Mouse (Mus musculus) testis, postnatal 14 days (tissue): Measurements from ENCODE around the gene Unc45a.

Experiments used
- DNase-seq: peaks from one replicate; pipeline ENCODE4 v3.0.0; 2021; ENCODE audit warnings: low spot score

The Unc45a gene

DNA sequence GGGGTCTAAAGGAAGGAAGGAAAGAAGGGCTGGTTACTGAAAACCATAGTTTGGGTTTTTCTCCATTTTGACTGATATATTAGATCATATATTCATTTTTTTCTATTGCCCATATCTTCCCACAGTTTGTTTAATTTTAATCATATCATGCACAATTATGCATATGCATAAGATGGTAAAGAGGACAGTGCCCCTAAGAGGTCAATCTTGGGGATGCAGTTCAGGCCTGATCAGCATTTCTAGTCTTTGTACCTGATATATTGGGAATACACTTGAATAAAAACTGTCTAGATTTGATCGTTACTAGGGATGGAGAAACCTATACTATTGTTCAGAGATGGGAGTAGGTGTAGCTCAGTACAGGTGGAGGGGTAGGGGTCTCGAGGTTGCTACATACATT, 59.8 kb downstream of the Unc45a start:
- no peak for DNase-seq

DNA sequence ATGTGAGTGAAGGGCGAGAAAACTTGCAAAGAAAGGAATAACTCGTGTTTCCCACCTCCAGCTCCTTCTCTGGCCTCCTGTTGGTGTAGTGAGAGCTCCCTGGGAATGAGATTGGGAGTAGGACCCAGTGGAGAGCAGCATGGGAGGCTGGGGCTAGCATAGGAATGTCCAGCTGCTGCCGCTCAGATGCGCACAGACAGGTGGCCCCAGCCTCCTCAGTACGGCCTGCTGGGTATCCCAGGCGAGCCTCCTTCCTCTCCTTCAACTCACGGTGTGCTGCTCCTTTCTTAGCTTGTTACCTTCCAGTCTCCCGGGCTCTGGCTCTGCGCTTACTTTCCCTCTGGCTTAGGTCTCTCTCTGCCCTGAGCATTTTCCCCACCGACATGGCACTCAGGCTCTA, 60.8 kb downstream of the Unc45a start:
- DNase-seq, result no peak

DNA sequence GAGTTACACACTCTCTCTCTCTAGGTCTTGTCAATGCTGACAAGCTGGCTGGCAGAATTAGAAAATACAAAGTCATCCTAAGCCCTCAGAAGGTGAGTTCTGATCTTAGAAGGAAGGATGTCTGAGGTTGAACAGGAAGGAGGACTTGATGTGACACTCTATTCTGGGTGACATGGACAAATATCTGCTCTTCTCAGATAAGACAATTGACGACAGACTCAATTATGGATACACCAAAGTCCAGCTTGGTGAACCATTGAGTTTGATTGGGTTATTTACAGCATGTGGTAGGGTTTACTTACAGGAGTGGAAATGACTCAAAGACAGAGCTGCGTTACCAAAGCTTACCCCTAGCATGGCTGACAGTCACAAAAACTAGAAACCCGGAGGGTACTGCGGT, 64.4 kb downstream of the Unc45a start:
- no peak for DNase-seq
